Mouse (Mus musculus) embryonic stem cell, embryonic (primary cell): ENCODE results near the gene Lipe.

Experiments
- CTCF ChIA-PET, 4 experiments: fragments of 300-600 bp in 2 of 4; fragments of 350-600 bp in 2 of 4; sonication (Branson Sonifier 250); formaldehyde crosslinking; loops; one replicate each; lab custom pipeline; 2022; ENCODE audit warnings: inconsistent platforms in 2 of 4; lab: Charles Lee
- POLR2A ChIA-PET, 4 experiments: fragments of 300-600 bp in 2 of 4; fragments of 350-600 bp in 2 of 4; sonication (Branson Sonifier 250); formaldehyde crosslinking; loops; one replicate each; lab custom pipeline; 2022; ENCODE audit warnings: antibody characterized with exemption in 4 of 4, inconsistent platforms in 1 of 4; lab: Charles Lee

The Lipe gene

GRCm38 (mm10) chr7:25426380-25426779, 27.9 kb upstream of the Lipe start:
- POLR2A ChIA-PET, result interaction anchor here in 1 of 4 experiments (0.7 to 1.5 kb wide), 5 partner anchors 10 to 106 kb away, joined by 3 to 4 read pairs (median 3); no protein-coding TSS in a partner anchor
- CTCF ChIA-PET, result interaction anchor here (0.6 to 3.0 kb wide), 13 partner anchors 17 to 1678 kb away, joined by 3 to 24 read pairs (median 4); partner anchors contain the start of gene Ceacam1 (in 2 of the 4)

DNA sequence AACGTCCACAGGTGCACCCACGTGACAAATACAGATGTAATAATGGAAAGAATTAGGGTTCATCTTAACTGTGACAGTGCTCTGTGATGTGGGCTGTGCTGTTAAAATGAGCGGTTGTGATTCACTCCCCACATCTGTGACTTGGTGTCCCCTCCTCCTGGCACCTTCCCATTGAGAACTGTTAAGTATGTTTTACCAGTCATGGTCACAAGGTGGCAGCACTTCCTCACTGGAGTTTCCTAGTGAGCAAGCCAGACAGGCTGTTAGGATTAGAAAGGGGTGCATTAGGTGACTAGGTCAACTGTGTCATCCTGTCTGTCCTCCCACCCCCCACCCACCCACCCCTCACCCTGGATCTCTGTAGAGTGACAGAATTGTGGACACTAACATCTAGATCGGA, 25.9 kb upstream of the Lipe start:
- POLR2A ChIA-PET, result interaction anchor here in 2 of 4 experiments (0.6 to 1.4 kb wide), 3 partner anchors 9 to 175 kb away, joined by 3 to 6 read pairs (median 4); no protein-coding TSS in a partner anchor
- CTCF ChIA-PET, result interaction anchor here (0.5 to 3.0 kb wide), 19 partner anchors 9 to 474 kb away, joined by 3 to 24 read pairs (median 5); partner anchors contain the start of gene Ceacam1 (in 3 of the 4)

- POLR2A ChIA-PET, result interaction anchor here in 3 of 4 experiments (0.5 to 1.7 kb wide), 9 partner anchors 12 to 543 kb away, joined by 3 to 6 read pairs (median 4); partner anchors contain the start of genes Ceacam1 (in 1 of the 3) and Hnrnpul1 (in 1 of the 3)
- CTCF ChIA-PET, result interaction anchor here (0.6 to 1.6 kb wide), 10 partner anchors 9 to 179 kb away, joined by 3 to 5 read pairs (median 4); partner anchors contain the start of gene Cxcl17 (in 1 of the 4)
Measured at GRCm38 (mm10) chr7:25422286-25422841, 23.9 kb upstream of the Lipe start.

GRCm38 (mm10) chr7:25419943-25420342, 21.4 kb upstream of the Lipe start:
- CTCF ChIA-PET, result interaction anchor here in 2 of 4 experiments (1.0 to 1.7 kb wide), 5 partner anchors 11 to 180 kb away, joined by 3 to 6 read pairs (median 4); no protein-coding TSS in a partner anchor
- POLR2A ChIA-PET, result interaction anchor here in 2 of 4 experiments (0.6 to 1.5 kb wide), 4 partner anchors 10 to 181 kb away, joined by 3 to 4 read pairs (median 3); no protein-coding TSS in a partner anchor

DNA sequence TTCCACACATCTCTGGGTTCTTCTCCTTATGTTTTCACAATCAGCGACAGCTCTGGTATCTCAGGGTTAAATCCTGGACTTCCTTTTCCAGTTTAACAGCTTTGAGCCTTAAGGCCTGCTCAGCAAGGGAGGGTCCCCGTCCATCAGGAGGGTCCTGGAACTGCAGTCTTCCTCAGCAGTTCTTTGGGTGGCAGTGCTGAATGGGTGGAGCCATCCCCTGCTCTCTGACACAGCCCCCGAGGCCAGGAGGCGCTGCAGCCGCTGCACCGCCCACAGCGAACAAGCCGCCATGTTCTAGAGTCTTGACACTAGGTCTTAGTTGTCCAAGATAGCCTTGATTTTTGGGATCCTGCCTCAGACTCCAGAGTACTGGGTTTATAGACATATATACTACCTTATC, 21.0 kb upstream of the Lipe start:
- ChIA-PET CTCF (interaction anchor here (0.5 to 1.7 kb wide), 8 partner anchors 10 to 312 kb away, joined by 3 to 6 read pairs (median 3); no protein-coding TSS in a partner anchor), POLR2A (interaction anchor here in 2 of 4 experiments (0.6 to 1.5 kb wide), 4 partner anchors 10 to 182 kb away, joined by 3 to 4 read pairs (median 3); no protein-coding TSS in a partner anchor)

DNA sequence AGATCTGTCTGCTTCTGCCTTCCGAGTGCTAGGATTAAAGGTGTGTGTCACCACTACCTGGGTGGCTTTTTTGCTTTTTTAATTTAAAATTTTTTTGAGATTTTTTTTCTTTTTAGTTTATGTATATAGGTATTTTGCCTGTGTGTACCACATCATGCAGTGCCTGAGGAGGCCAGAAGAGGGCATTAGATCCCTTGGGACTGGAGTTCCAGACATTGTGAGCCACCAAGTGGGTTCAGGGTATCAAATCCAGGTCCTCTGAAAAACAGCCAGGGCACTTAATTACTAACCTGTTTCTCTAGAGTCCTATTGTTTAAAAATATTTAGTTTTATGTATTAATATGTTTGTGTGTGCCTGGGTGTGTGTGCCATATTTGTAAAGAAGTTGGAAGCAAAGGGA, 19.1 kb upstream of the Lipe start:
- POLR2A ChIA-PET, result no interaction called here

DNA sequence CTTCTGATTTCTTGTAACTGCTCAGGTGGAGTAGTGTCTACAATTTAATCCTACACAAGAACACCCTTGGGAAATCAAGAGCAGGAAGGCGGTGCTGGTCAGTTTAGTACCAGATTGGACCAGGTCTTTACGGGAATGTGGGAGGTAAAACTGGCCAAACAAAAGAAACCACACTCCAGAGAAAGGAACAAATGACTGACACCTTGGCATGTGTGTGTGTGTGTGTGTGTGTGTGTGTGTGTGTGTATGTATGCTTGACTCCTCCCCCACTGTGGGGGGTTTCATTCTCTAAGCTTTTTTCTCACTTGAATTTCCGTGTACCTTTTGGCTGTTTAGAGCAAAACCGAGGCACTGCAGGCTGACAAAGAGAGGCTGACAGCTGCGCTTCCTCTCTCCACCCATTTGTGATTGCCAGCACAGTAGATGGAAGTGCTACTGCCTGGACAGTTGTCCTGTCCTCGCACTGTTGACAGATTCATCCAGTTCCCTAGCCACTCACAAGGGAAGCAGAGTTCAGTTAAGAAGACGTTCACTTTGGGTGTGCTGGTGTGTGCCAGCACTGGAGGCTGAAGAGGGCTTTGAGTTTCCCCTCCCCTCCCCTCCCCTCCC, 14.4 kb upstream of the Lipe start, which contains the start of gene Cxcl17:
TSS of gene Cxcl17 (minus strand) at position 54 of the 609 bp plus-strand sequence.
- POLR2A ChIA-PET, result interaction anchor here in 2 of 4 experiments (0.5 to 0.9 kb wide), 4 partner anchors 18 to 338 kb away, joined by 3 to 8 read pairs (median 4); no protein-coding TSS in a partner anchor
- CTCF ChIA-PET, result interaction anchor here (0.6 to 2.3 kb wide), 5 partner anchors 10 to 21 kb away, joined by 3 to 10 read pairs (median 4); no protein-coding TSS in a partner anchor

More for the DNA sequence above, 19.1 kb upstream of the Lipe start:
- CTCF ChIA-PET, result no interaction called here

DNA sequence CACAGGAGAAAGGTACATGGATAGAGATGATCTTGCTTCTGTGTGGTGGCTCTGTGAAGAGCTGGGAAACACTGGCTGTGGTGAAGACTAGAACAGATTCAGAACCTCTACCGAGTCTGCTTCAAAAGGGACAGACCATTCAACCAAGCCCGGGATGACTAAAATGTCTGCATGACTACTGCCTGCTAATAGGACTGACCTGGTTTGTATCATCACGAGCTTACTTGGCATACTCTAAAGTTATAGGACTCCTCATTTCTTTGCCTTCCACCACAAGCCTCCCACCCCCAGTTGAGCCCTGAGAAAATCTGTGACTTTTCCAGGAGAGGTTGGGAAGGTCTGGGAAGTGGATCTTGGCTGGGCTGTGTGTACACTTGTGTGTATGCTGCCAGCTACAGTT, 13.4 kb upstream of the Lipe start:
- ChIA-PET POLR2A (interaction anchor here in 1 of 4 experiments (0.5 kb wide), 1 partner anchor 209 kb away, joined by 4 read pairs; no protein-coding TSS in a partner anchor), CTCF (interaction anchor here in 3 of 4 experiments (0.5 to 1.8 kb wide), 4 partner anchors 9 to 85 kb away, joined by 3 to 6 read pairs (median 4); no protein-coding TSS in a partner anchor)

GRCm38 (mm10) chr7:25410969-25411615, 12.6 kb upstream of the Lipe start:
- POLR2A ChIA-PET, result interaction anchor here in 2 of 4 experiments (0.5 to 1.1 kb wide), 2 partner anchors 94 to 210 kb away, joined by 3 to 4 read pairs; partner anchors contain the start of gene Megf8 (in 1 of the 2)

GRCm38 (mm10) chr7:25409114-25409760, 10.7 kb upstream of the Lipe start:
- ChIA-PET CTCF (interaction anchor here (0.5 to 2.4 kb wide), 89 partner anchors 9 to 1819 kb away, joined by 3 to 15 read pairs (median 4); partner anchors contain the start of genes B9d2 (in 1 of the 4), Ceacam1 (in 1 of the 4), Lipe (in 1 of the 4) and Megf8 (in 1 of the 4)), POLR2A (interaction anchor here in 3 of 4 experiments (0.5 to 1.8 kb wide), 13 partner anchors 13 to 311 kb away, joined by 3 to 5 read pairs (median 4); partner anchors contain the start of genes B9d2 (in 1 of the 3) and Megf8 (in 1 of the 3))

More at GRCm38 (mm10) chr7:25410969-25411615, 12.6 kb upstream of the Lipe start:
- CTCF ChIA-PET, result interaction anchor here (0.5 to 1.8 kb wide), 7 partner anchors 8 to 109 kb away, joined by 3 to 7 read pairs (median 5); no protein-coding TSS in a partner anchor

GRCm38 (mm10) chr7:25406468-25406867, 8.0 kb upstream of the Lipe start:
- CTCF ChIA-PET, result interaction anchor here in 1 of 4 experiments (0.5 to 1.6 kb wide), 2 partner anchors 90 to 218 kb away, joined by 4 read pairs; partner anchors contain the start of gene Megf8

GRCm38 (mm10) chr7:25402671-25403101, 4.2 kb upstream of the Lipe start:
- ChIA-PET POLR2A (interaction anchor here (0.6 to 1.7 kb wide), 12 partner anchors 9 to 498 kb away, joined by 3 to 5 read pairs (median 3); partner anchors contain the start of gene Pafah1b3 (in 1 of the 4)), CTCF (interaction anchor here (0.5 to 2.5 kb wide), 74 partner anchors 9 to 430 kb away, joined by 3 to 17 read pairs (median 5); partner anchors contain the start of genes Megf8 (in 3 of the 4), Cxcl17 (in 2 of the 4), Cic (in 1 of the 4) and Pafah1b3 (in 1 of the 4))

More at GRCm38 (mm10) chr7:25406468-25406867, 8.0 kb upstream of the Lipe start:
- POLR2A ChIA-PET, result no interaction called here

DNA sequence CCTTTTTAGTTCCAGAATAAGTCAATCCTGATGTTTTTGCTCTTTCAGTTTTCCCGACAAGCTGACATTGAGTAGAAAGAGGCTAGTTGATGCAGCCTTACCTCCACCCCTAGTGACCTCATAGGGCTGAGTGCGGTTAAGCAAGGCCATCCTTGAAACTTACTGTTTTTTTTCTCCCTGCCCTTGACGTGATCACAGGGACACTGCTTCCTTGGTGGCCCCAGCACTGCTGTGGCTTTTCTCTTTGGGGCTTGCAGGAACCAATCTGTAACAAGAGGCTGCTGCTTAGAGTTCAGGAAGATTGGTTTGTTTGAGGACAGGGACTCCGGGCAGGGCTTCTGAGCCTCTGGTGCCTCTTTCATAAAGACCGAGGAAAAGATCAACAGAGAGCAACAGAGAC, 3.5 kb upstream of the Lipe start:
- CTCF ChIA-PET, result interaction anchor here in 3 of 4 experiments (0.5 to 2.5 kb wide), 46 partner anchors 8 to 429 kb away, joined by 3 to 17 read pairs (median 5); partner anchors contain the start of genes Cxcl17 (in 2 of the 3), Megf8 (in 2 of the 3), Cic (in 1 of the 3) and Pafah1b3 (in 1 of the 3)
- POLR2A ChIA-PET, result interaction anchor here (0.6 to 1.7 kb wide), 7 partner anchors 31 to 497 kb away, joined by 3 to 5 read pairs (median 3); partner anchors contain the start of gene Pafah1b3 (in 1 of the 4)

DNA sequence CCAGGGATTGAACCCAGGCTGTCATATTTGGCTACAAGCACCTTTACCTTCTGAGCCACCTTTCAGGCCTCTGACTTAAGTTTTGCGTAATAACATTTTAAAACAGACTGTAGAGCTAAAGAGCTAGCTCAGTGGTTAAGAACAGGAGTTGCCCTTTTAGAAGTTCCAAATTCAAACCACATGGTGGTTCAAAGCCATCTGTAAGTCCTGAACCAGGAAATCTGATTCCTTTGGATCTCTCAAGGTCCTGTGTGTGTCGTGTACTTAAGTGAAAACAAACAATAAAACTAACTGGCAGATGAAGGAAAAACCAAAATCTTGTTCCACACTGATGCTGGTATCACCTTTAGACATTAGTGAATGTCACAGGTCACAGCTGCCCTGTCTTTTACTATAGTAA, 3.0 kb upstream of the Lipe start:
- CTCF ChIA-PET, result interaction anchor here in 2 of 4 experiments (1.5 to 1.7 kb wide), 5 partner anchors 12 to 187 kb away, joined by 4 to 10 read pairs (median 7); partner anchors contain the start of genes Cxcl17 (in 1 of the 2) and Megf8 (in 1 of the 2)

GRCm38 (mm10) chr7:25399028-25399427, 518 bp upstream of the Lipe start:
- CTCF ChIA-PET, result interaction anchor here in 1 of 4 experiments (0.6 kb wide), 2 partner anchors 93 to 207 kb away, joined by 3 read pairs; no protein-coding TSS in a partner anchor
- POLR2A ChIA-PET, result interaction anchor here in 3 of 4 experiments (0.6 to 0.7 kb wide), 4 partner anchors 34 to 552 kb away, joined by 3 to 5 read pairs (median 3); no protein-coding TSS in a partner anchor

More for the DNA sequence above, 3.0 kb upstream of the Lipe start:
- POLR2A ChIA-PET, result interaction anchor here in 1 of 4 experiments (1.1 kb wide), 1 partner anchor 67 kb away, joined by 3 read pairs; no protein-coding TSS in a partner anchor

- ChIA-PET CTCF (interaction anchor here (0.5 to 2.3 kb wide), 8 partner anchors 13 to 303 kb away, joined by 3 to 11 read pairs (median 4); no protein-coding TSS in a partner anchor), POLR2A (interaction anchor here in 3 of 4 experiments (0.7 to 4.3 kb wide), 10 partner anchors 16 to 358 kb away, joined by 3 to 43 read pairs (median 5); no protein-coding TSS in a partner anchor)
Measured at GRCm38 (mm10) chr7:25396621-25397020, 1.9 kb downstream of the Lipe start.
